Mouse (Mus musculus) liver, adult 2 months (tissue): Measurements from ENCODE around the gene N4bp2l2.

Experiments
- CTCF ChIP-seq: fragments of 200-500 bp; IDR thresholded peaks from 2 replicates; pipeline ENCODE4 v1.5.1; 2011; ENCODE audit warnings: low read depth, low read length, control low read depth
- POLR2A ChIP-seq: fragments of 200-500 bp; IDR thresholded peaks from 2 replicates; pipeline ENCODE4 v1.6.1; 2011; ENCODE audit warnings: low read length, control low read depth; ENCODE audit not compliant: insufficient read depth; ENCODE audit errors: extremely low read depth

DNA sequence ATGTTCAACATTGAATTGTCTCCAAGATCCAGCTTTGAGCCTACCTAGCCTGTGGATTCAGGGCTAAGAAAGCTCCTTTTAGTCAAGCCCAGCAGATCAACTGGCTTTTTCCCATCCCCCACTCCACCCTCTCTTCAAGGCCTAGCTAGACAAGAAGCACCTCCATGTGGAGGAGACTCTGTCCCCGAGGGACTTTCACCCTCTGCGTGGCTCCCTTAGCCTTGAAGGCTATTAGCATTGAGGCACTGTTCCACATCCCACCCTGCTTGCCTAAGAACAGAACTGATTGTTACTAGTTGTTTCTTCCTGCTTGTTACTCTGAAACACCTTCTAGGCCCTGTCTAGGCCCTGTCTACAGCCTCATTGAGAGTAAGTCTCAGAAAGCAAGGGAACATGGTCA is 76.0 kb downstream of the N4bp2l2 start:
- TF ChIP-seq CTCF (no peak), POLR2A (no peak)
